Mouse (Mus musculus) small intestine, adult 2 months (tissue): ENCODE results near the gene Slc47a2.

ENCODE experiments used
- CTCF ChIP-seq: fragments of 200-500 bp; IDR thresholded peaks from 2 replicates; pipeline ENCODE4 v1.5.1; 2012; ENCODE audit warnings: low read depth, mild to moderate bottlenecking, control low read depth, inconsistent platforms, low read length, moderate library complexity, mixed read lengths; ENCODE audit not compliant: insufficient replicate concordance, insufficient read length; ENCODE audit errors: extremely low read depth
- POLR2A ChIP-seq: fragments of 200-500 bp; IDR thresholded peaks from 2 replicates; pipeline ENCODE4 v1.6.1; 2012; ENCODE audit warnings: low read depth, mild to moderate bottlenecking, control low read depth, inconsistent platforms, low read length, moderate library complexity

- TF ChIP-seq CTCF (no peak), POLR2A (no peak)
Observed at GRCm38 (mm10) chr11:61284323-61284722, 58.3 kb downstream of the Slc47a2 start.
